Mouse (Mus musculus) hindlimb bud, embryonic 11.5 days (tissue): Measurements from ENCODE around the gene Ccdc62.

ENCODE experiments used
- DNase-seq: peaks from one replicate; pipeline ENCODE4 v3.0.0-alpha.2; 2012; ENCODE audit warnings: low read depth, low spot score; ENCODE audit errors: extremely low spot score

Gene Ccdc62

GRCm38 (mm10) chr5:123998370-123998769 lies 67.9 kb downstream of the Ccdc62 start:
- no peak for DNase-seq

GRCm38 (mm10) chr5:124000824-124001223 lies 70.3 kb downstream of the Ccdc62 start:
- DNase-seq: peak; percentile 72

- no peak for DNase-seq
Measured at GRCm38 (mm10) chr5:124001274-124001673, 70.8 kb downstream of the Ccdc62 start.

- no peak for DNase-seq
Measured at GRCm38 (mm10) chr5:124002876-124003275, 72.4 kb downstream of the Ccdc62 start.

- no peak for DNase-seq
Measured at GRCm38 (mm10) chr5:124003375-124003774, 72.9 kb downstream of the Ccdc62 start.

GRCm38 (mm10) chr5:124004356-124005150 lies 74.1 kb downstream of the Ccdc62 start:
- no peak for DNase-seq

GRCm38 (mm10) chr5:124005151-124005500 lies 74.6 kb downstream of the Ccdc62 start:
- DNase-seq: no peak

GRCm38 (mm10) chr5:124005591-124005990 lies 75.1 kb downstream of the Ccdc62 start:
- DNase-seq: no peak

GRCm38 (mm10) chr5:124006082-124006873 lies 75.8 kb downstream of the Ccdc62 start:
- no peak for DNase-seq

GRCm38 (mm10) chr5:124006891-124007491 lies 76.5 kb downstream of the Ccdc62 start:
- no peak for DNase-seq

- no peak for DNase-seq
Measured at GRCm38 (mm10) chr5:124010077-124010476, 79.6 kb downstream of the Ccdc62 start.

- DNase-seq: no peak
Measured at GRCm38 (mm10) chr5:124010910-124011655, 80.6 kb downstream of the Ccdc62 start.

GRCm38 (mm10) chr5:124011927-124012326 lies 81.4 kb downstream of the Ccdc62 start:
- DNase-seq: no peak

GRCm38 (mm10) chr5:124012885-124013284 lies 82.4 kb downstream of the Ccdc62 start:
- DNase-seq: no peak

GRCm38 (mm10) chr5:124013747-124014146 lies 83.3 kb downstream of the Ccdc62 start:
- no peak for DNase-seq

- DNase-seq: no peak
Measured at GRCm38 (mm10) chr5:124014180-124014579, 83.7 kb downstream of the Ccdc62 start.

GRCm38 (mm10) chr5:124014791-124015251 lies 84.3 kb downstream of the Ccdc62 start:
- DNase-seq: no peak

- no peak for DNase-seq
Measured at GRCm38 (mm10) chr5:124015727-124016126, 85.2 kb downstream of the Ccdc62 start.

GRCm38 (mm10) chr5:124016291-124016821 lies 85.9 kb downstream of the Ccdc62 start:
- no peak for DNase-seq

- DNase-seq: no peak
Measured at GRCm38 (mm10) chr5:124017941-124018340, 87.5 kb downstream of the Ccdc62 start.

GRCm38 (mm10) chr5:124018651-124019050 lies 88.2 kb downstream of the Ccdc62 start:
- no peak for DNase-seq
